Mouse (Mus musculus) thymus, adult 2 months (tissue): ENCODE data around the gene Cdh4. TPM values are rescaled to one million over a fixed set of nuclear protein-coding genes. Genes with fewer than 3 reads are reported as not detected.

Experiments used
- DNase-seq: peaks from one replicate; pipeline ENCODE4 v3.0.0; 2021
- H3K27ac ChIP-seq: fragments of 200-500 bp; 2 replicates; pipeline ENCODE4 v1.5.1; 2012; ENCODE audit warnings: low read length, control low read depth; ENCODE audit not compliant: control insufficient read depth, insufficient read depth
- H3K27me3 ChIP-seq: fragments of 200-500 bp; 2 replicates; pipeline ENCODE4 v1.6.1; 2012; ENCODE audit warnings: mild to moderate bottlenecking, low read length, moderate library complexity, mixed read lengths; ENCODE audit not compliant: control insufficient read depth, insufficient read depth
- H3K36me3 ChIP-seq: fragments of 200-500 bp; 2 replicates; pipeline ENCODE4 v1.6.1; 2012; ENCODE audit warnings: mild to moderate bottlenecking, low read length, moderate library complexity; ENCODE audit not compliant: control insufficient read depth, insufficient read depth
- H3K4me1 ChIP-seq: fragments of 200-500 bp; replicated peaks from 2 replicates; pipeline ENCODE4 v1.6.1; 2012; ENCODE audit warnings: low read length; ENCODE audit not compliant: control insufficient read depth, insufficient read depth
- H3K4me3 ChIP-seq: fragments of 200-500 bp; 2 replicates; pipeline ENCODE4 v1.5.1; 2012; ENCODE audit warnings: mild to moderate bottlenecking, low read length, control low read depth, moderate library complexity; ENCODE audit not compliant: control insufficient read depth, insufficient read depth
- CTCF ChIP-seq: fragments of 200-500 bp; IDR thresholded peaks from 2 replicates; pipeline ENCODE4 v1.5.1; 2012; ENCODE audit warnings: mild to moderate bottlenecking, control low read depth, low read length, moderate library complexity, borderline replicate concordance; ENCODE audit not compliant: control insufficient read depth, poor library complexity, insufficient read depth; ENCODE audit errors: extremely low read depth
- POLR2A ChIP-seq: fragments of 200-500 bp; IDR thresholded peaks from 2 replicates; pipeline ENCODE4 v1.6.1; 2012; ENCODE audit warnings: mild to moderate bottlenecking, low read length, control low read depth, moderate library complexity; ENCODE audit not compliant: control insufficient read depth, poor library complexity, insufficient read depth; ENCODE audit errors: extremely low read depth
- WGBS: fragments of 180-500 bp; shearing (Covaris S2); methylation state at CpG from one replicate; pipeline ENCODE4 v1.1.7; 2018; 5-methylcytosine and 5-hydroxymethylcytosine counted together
- polyA plus RNA-seq: library from polyadenylated mRNA; depleted of rRNA; stranded (reverse); fragments of >200 nt; gene quantifications from 2 replicates; pipeline ENCODE4 v1.2.3, GENCODE M21; 2012

The Cdh4 gene
- polyA plus RNA-seq, 1 experiment = 9.7 TPM

GRCm38 (mm10) chr2:179541096-179541495, 98.9 kb downstream of the Cdh4 start:
- 94% methylated on average over 4 of the region's 4 CpGs for WGBS
- H3K27ac ChIP-seq = no peak overlapping the region
- H3K4me1 ChIP-seq = no peaks in the 10 kb centered on the region
- no peak overlapping the region for H3K4me3 ChIP-seq
- DNase-seq = no peak
- no peaks in the 10 kb centered on the region for H3K27me3 ChIP-seq
- H3K36me3 ChIP-seq = no peaks in the 10 kb centered on the region
- TF ChIP-seq POLR2A = no peak
- TF ChIP-seq CTCF = no peak

GRCm38 (mm10) chr2:179547627-179548026, 105.4 kb downstream of the Cdh4 start:
- Histone ChIP-seq H3K4me3 (no peak overlapping the region), H3K4me1 (no peaks in the 10 kb centered on the region), H3K27me3 (no peaks in the 10 kb centered on the region), H3K27ac (no peak overlapping the region), H3K36me3 (no peaks in the 10 kb centered on the region)
- 91% methylated on average over 5 of the region's 5 CpGs for WGBS
- TF ChIP-seq POLR2A = no peak
- no peak for TF ChIP-seq CTCF
- DNase-seq = no peak

DNA sequence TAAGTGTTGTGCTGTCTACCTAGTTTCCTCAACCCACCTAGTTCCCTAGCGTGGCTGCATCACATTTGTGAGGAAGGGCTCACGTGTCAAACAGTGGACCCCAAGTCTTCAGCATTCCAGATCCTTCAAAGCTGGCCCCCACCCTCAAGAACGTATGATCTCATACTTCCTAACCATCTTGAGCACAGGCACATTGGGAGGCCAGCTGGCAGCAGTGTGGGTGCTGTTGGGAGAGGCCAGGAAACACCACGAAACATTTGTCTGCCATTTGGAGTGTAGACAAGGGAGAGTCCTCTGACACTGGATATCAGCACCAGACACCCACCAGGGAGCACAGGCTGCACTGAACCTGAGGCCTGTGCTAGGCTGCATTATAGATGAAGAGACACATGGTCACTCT, 113.7 kb downstream of the Cdh4 start:
- no peaks in the 10 kb centered on the region for H3K27me3 ChIP-seq
- H3K27ac ChIP-seq = no peak overlapping the region
- H3K4me1 ChIP-seq = no peaks in the 10 kb centered on the region
- DNase-seq = no peak
- TF ChIP-seq POLR2A (no peak), CTCF (no peak)
- H3K36me3 ChIP-seq = no peaks in the 10 kb centered on the region
- no peak overlapping the region for H3K4me3 ChIP-seq
- WGBS = 76% methylated on average over 4 of the region's 4 CpGs

- no peaks in the 10 kb centered on the region for H3K36me3 ChIP-seq
- no peak overlapping the region for H3K4me3 ChIP-seq
- no peak overlapping the region for H3K27ac ChIP-seq
- DNase-seq = no peak
- H3K4me1 ChIP-seq = no peaks in the 10 kb centered on the region
- TF ChIP-seq CTCF (no peak), POLR2A (no peak)
- H3K27me3 ChIP-seq = no peaks in the 10 kb centered on the region
- 42% methylated on average over 2 of the region's 2 CpGs for WGBS
Measured at GRCm38 (mm10) chr2:179562350-179562749, 120.1 kb downstream of the Cdh4 start.

- Histone ChIP-seq H3K4me3 (no peak overlapping the region), H3K36me3 (no peaks in the 10 kb centered on the region), H3K27ac (no peak overlapping the region), H3K27me3 (no peaks in the 10 kb centered on the region), H3K4me1 (no peaks in the 10 kb centered on the region)
- no peak for DNase-seq
- TF ChIP-seq CTCF = no peak
- TF ChIP-seq POLR2A = no peak
- WGBS = 20% methylated on average over 12 of the region's 12 CpGs
Measured at GRCm38 (mm10) chr2:179565611-179566010, 123.4 kb downstream of the Cdh4 start.

DNA sequence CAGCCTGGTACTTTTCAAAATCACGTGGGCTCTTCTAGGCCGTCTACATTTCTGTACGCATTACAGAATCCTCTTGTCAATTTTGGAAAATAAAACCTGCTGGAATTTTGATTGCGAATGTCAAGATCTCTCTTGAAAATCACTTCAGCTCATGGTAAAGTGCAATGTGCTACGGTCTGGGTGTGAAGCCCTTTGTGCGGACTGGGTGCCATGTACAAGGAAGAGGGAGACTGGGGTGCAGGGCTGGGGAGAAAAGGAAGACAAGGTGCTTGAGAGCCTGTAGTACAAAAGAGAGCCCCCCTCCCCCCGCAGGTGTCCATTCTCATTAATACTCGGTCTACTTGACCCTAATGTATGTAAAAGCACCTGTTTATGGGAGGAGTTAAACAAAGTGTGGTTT, 125.7 kb downstream of the Cdh4 start:
- H3K27ac ChIP-seq = no peak overlapping the region
- no peak for DNase-seq

GRCm38 (mm10) chr2:179569171-179569570, 126.9 kb downstream of the Cdh4 start:
- no peak overlapping the region for H3K27ac ChIP-seq

More for the DNA sequence above, 125.7 kb downstream of the Cdh4 start:
- H3K36me3 ChIP-seq = no peaks in the 10 kb centered on the region
- no peak overlapping the region for H3K4me3 ChIP-seq
- H3K27me3 ChIP-seq = no peaks in the 10 kb centered on the region
- 97% methylated on average over 8 of the region's 8 CpGs for WGBS
- TF ChIP-seq CTCF (no peak), POLR2A (no peak)
- no peaks in the 10 kb centered on the region for H3K4me1 ChIP-seq

More at GRCm38 (mm10) chr2:179569171-179569570, 126.9 kb downstream of the Cdh4 start:
- H3K27me3 ChIP-seq = no peaks in the 10 kb centered on the region
- no peak for TF ChIP-seq POLR2A
- TF ChIP-seq CTCF = no peak
- DNase-seq = no peak
- no peaks in the 10 kb centered on the region for H3K36me3 ChIP-seq
- 59% methylated on average over 10 of the region's 10 CpGs for WGBS
- no peak overlapping the region for H3K4me3 ChIP-seq
- no peaks in the 10 kb centered on the region for H3K4me1 ChIP-seq
